8 mouse cellular contexts compared by ENCODE assay signal in genomic region chr8:77629858-77630537, GRCm38 (mm10). TPM values are rescaled to one million over a fixed set of nuclear protein-coding genes. Genes with fewer than 3 reads are reported as not detected.
DNase-seq lines count a peak whose midpoint lies in the region; ATAC-seq and TF ChIP-seq lines count a peak whose summit lies in the region.

No protein-coding gene starts in this region.

- WGBS in forebrain, embryonic 16.5 days, result 16% methylated on average over 15 of the region's 15 CpGs
- WGBS in hindbrain, embryonic 12.5 days, result 16% methylated on average over 15 of the region's 15 CpGs

- H3K9ac ChIP-seq in MEL (ENCODE audit: control insufficient read depth, low read depth, low read length, poor library complexity, severe bottlenecking), result no peak overlapping the region
- no peak overlapping the region for H3K9ac ChIP-seq in forebrain, embryonic 16.5 days (replicated peaks; ENCODE audit: low read depth, low read length)
- no peak overlapping the region for H3K9ac ChIP-seq in hindbrain, embryonic 12.5 days

- H3K27me3 ChIP-seq in MEL (ENCODE audit: control insufficient read depth in 1 of 2, insufficient read depth in 2 of 2, low read length in 2 of 2), result peaks cover 2 to 3% of the 10 kb centered on the region in 2 experiments; a peak in 2 of 4 replicates
- no peaks in the 10 kb centered on the region for H3K27me3 ChIP-seq in forebrain, embryonic 16.5 days (replicated peaks; ENCODE audit: control insufficient read depth, insufficient read depth, low read length)
- H3K27me3 ChIP-seq in hindbrain, embryonic 12.5 days, result no peaks in the 10 kb centered on the region

- no peak overlapping the region for H3K27ac ChIP-seq in MEL (ENCODE audit: control insufficient read depth, low read depth, low read length)
- H3K27ac ChIP-seq in forebrain, embryonic 16.5 days (ENCODE audit: low read length), result no peak overlapping the region
- H3K27ac ChIP-seq in hindbrain, embryonic 12.5 days, result no peak overlapping the region

- H3K4me3 ChIP-seq in MEL (ENCODE audit: control insufficient read depth in 1 of 2, insufficient read depth in 1 of 2, low read depth in 2 of 2, low read length in 2 of 2), result no peak overlapping the region
- no peak overlapping the region for H3K4me3 ChIP-seq in forebrain, embryonic 16.5 days (replicated peaks; ENCODE audit: low read length)
- no peak overlapping the region for H3K4me3 ChIP-seq in hindbrain, embryonic 12.5 days

- TF ChIP-seq POLR2A in MEL (IDR thresholded peaks at IDR 0.05; ENCODE audit: control insufficient read depth in 1 of 2, insufficient read depth in 1 of 2, low read depth in 1 of 2, low read length in 2 of 2, poor library complexity in 1 of 2), result no peak

- H3K4me2 ChIP-seq in forebrain, embryonic 16.5 days (ENCODE audit: low read length), result no peak overlapping the region
- no peak overlapping the region for H3K4me2 ChIP-seq in hindbrain, embryonic 12.5 days (replicated peaks)

- TF ChIP-seq CTCF in MEL (IDR thresholded peaks at IDR 0.05 in 2 of 3, conservative IDR thresholded peaks at IDR 0.05 in 1 of 3; ENCODE audit: control insufficient read depth in 1 of 3, insufficient read depth in 1 of 3, low read depth in 2 of 3, low read length in 3 of 3, poor library complexity in 1 of 3, severe bottlenecking in 1 of 3), result peak; percentile 84 to 97 (median 96)

- ATAC-seq in forebrain, embryonic 16.5 days, result peak; percentile 95
- ATAC-seq in hindbrain, embryonic 12.5 days (ENCODE audit: low FRiP score), result peak; percentile 80

- H3K36me3 ChIP-seq in MEL (ENCODE audit: control insufficient read depth in 1 of 2, insufficient read depth in 2 of 2, low read length in 2 of 2), result no peaks in the 10 kb centered on the region
- no peaks in the 10 kb centered on the region for H3K36me3 ChIP-seq in forebrain, embryonic 16.5 days (ENCODE audit: control insufficient read depth, insufficient read depth)
- H3K36me3 ChIP-seq in hindbrain, embryonic 12.5 days, result no peaks in the 10 kb centered on the region

- DNase-seq in MEL (ENCODE audit: low read depth, low spot score), result peak; percentile 78
- peak; percentile 36 for DNase-seq in cerebellum, adult 11 months
- DNase-seq in layer of hippocampus, adult 9-11 months, result peak; percentile 41
- DNase-seq in lung, postnatal 36 days, result peak; percentile 87
- DNase-seq in retina, postnatal 7 days (ENCODE audit: low read depth, low spot score), result peak; percentile 56
- DNase-seq in thymus, postnatal 4 days, result peak; percentile 91

- no peak for TF ChIP-seq EP300 in MEL (IDR thresholded peaks at IDR 0.05; ENCODE audit: low read depth in 1 of 2, low read length in 2 of 2)

- H3K4me1 ChIP-seq in MEL (ENCODE audit: control insufficient read depth in 1 of 2, insufficient read depth in 2 of 2, low read length in 2 of 2), result no peaks in the 10 kb centered on the region; a peak in 1 of 4 replicates
- H3K4me1 ChIP-seq in forebrain, embryonic 16.5 days (replicated peaks; ENCODE audit: control insufficient read depth, insufficient read depth, low read length), result no peaks in the 10 kb centered on the region
- no peaks in the 10 kb centered on the region for H3K4me1 ChIP-seq in hindbrain, embryonic 12.5 days

- H3K79me2 ChIP-seq in MEL (ENCODE audit: control insufficient read depth, insufficient read depth, low read length, poor library complexity), result no peaks in the 10 kb centered on the region

- H3K9me3 ChIP-seq in MEL (replicated peaks; ENCODE audit: insufficient read depth, low read length), result no peaks in the 10 kb centered on the region
- H3K9me3 ChIP-seq in forebrain, embryonic 16.5 days (ENCODE audit: control insufficient read depth, low read length), result no peaks in the 10 kb centered on the region
- no peaks in the 10 kb centered on the region for H3K9me3 ChIP-seq in hindbrain, embryonic 12.5 days (replicated peaks)

- peak; percentile 96 for TF ChIP-seq RAD21 in MEL (IDR thresholded peaks at IDR 0.05; ENCODE audit: low read depth, low read length)

TF ChIP-seq in MEL, 35 proteins besides CTCF, POLR2A, EP300 and RAD21:
- no peak for TF ChIP-seq NRF1 (IDR thresholded peaks at IDR 0.05; ENCODE audit: insufficient read depth, low read depth, low read length, poor library complexity, severe bottlenecking)
- TF ChIP-seq ELF1 (IDR thresholded peaks at IDR 0.05; ENCODE audit: low read depth, low read length), result no peak
- peak; percentile 91 for TF ChIP-seq ZC3H11A (IDR thresholded peaks at IDR 0.05; ENCODE audit: low read depth, low read length)
- TF ChIP-seq MAX (IDR thresholded peaks at IDR 0.05; ENCODE audit: low read length), result no peak
- TF ChIP-seq USF2 (IDR thresholded peaks at IDR 0.05; ENCODE audit: borderline replicate concordance in 1 of 2, insufficient read depth in 1 of 2, low read depth in 1 of 2, low read length in 2 of 2), result no peak
- no peak for TF ChIP-seq MAFK (IDR thresholded peaks at IDR 0.05; ENCODE audit: borderline replicate concordance, low read depth, low read length)
- TF ChIP-seq SMC3 (IDR thresholded peaks at IDR 0.05; ENCODE audit: low read depth, low read length), result peak; percentile 96
- TF ChIP-seq MXI1 (IDR thresholded peaks at IDR 0.05; ENCODE audit: low read depth, low read length), result no peak
- TF ChIP-seq NELFE (IDR thresholded peaks at IDR 0.05; ENCODE audit: low read depth, low read length), result no peak
- no peak for TF ChIP-seq UBTF (IDR thresholded peaks at IDR 0.05; ENCODE audit: borderline replicate concordance, insufficient read depth, low read depth, low read length)
- TF ChIP-seq MYB (IDR thresholded peaks at IDR 0.05; ENCODE audit: low read depth, low read length), result no peak

RNA-seq across cellular contexts. Expression of gene Tmem184c, which starts 19.5 kb away (rescaled TPM):
- total RNA-seq in MEL (2012; rRNA removed), result 8.9 and 11.3 TPM in 2 replicates
- 1 to 10 TPM in 1 of 2 experiments, not detected in 1; 8.5 TPM for polyA plus RNA-seq in MEL (2012; ENCODE audit: insufficient read depth in 1 of 2, insufficient read length in 2 of 2, low read depth in 1 of 2, low replicate concordance in 2 of 2, missing spikeins in 1 of 2)
- polyA plus RNA-seq in forebrain, embryonic 16.5 days (2015; fragmentation: Nextera tagmentation; extraction: Ambion mirVana), result 74.0 and 79.7 TPM in 2 replicates
- 56.9 and 64.2 TPM in 2 replicates for polyA plus RNA-seq in hindbrain, embryonic 12.5 days (2016; fragmentation: Nextera tagmentation; extraction: Ambion mirVana)

Comparison
In these comparisons a context has a peak if more than half of its experiments do, and no peak if none do; other contexts are left out.
1. DNase-seq: peak in every context shown above with its lines; median percentile 91 in thymus, postnatal 4 days; 87 in lung, postnatal 36 days; 78 in MEL; 56 in retina, postnatal 7 days; 41 in layer of hippocampus, adult 9-11 months; 36 in cerebellum, adult 11 months.